Mouse (Mus musculus): Measurements from ENCODE around the gene Nfya.

Nfya gene

GRCm38 (mm10) chr17:48418174-48418573 lies 8.5 kb upstream of the Nfya start:
- peaks cover 13% of the 10 kb centered on the region for H3K36me3 ChIP-seq (ENCODE audit: control insufficient read depth, insufficient read depth, low read length, poor library complexity, severe bottlenecking)
- peak; percentile 46 for DNase-seq (ENCODE audit: low read depth, low spot score)
- H3K27me3 ChIP-seq (ENCODE audit: control insufficient read depth, insufficient read depth, low read length, poor library complexity, severe bottlenecking), result no peaks in the 10 kb centered on the region

GRCm38 (mm10) chr17:48417521-48417920 lies 7.8 kb upstream of the Nfya start:
- Histone ChIP-seq H3K36me3 (ENCODE audit: control insufficient read depth, insufficient read depth, low read length, poor library complexity, severe bottlenecking) (peaks cover 16% of the 10 kb centered on the region), H3K27me3 (ENCODE audit: control insufficient read depth, insufficient read depth, low read length, poor library complexity, severe bottlenecking) (no peaks in the 10 kb centered on the region)
- no peak for DNase-seq (ENCODE audit: low read depth, low spot score)

GRCm38 (mm10) chr17:48416425-48417195 lies 6.9 kb upstream of the Nfya start:
- Histone ChIP-seq H3K36me3 (ENCODE audit: control insufficient read depth, insufficient read depth, low read length, poor library complexity, severe bottlenecking) (peaks cover 19% of the 10 kb centered on the region), H3K27me3 (ENCODE audit: control insufficient read depth, insufficient read depth, low read length, poor library complexity, severe bottlenecking) (no peaks in the 10 kb centered on the region)
- peak; percentile 79 for DNase-seq (ENCODE audit: low read depth, low spot score)

- no peak for DNase-seq (ENCODE audit: low read depth, low spot score)
- Histone ChIP-seq H3K36me3 (ENCODE audit: control insufficient read depth, insufficient read depth, low read length, poor library complexity, severe bottlenecking) (peaks cover 19% of the 10 kb centered on the region), H3K27me3 (ENCODE audit: control insufficient read depth, insufficient read depth, low read length, poor library complexity, severe bottlenecking) (no peaks in the 10 kb centered on the region)
These were observed 6.3 kb upstream of the Nfya start for GRCm38 (mm10) chr17:48416011-48416410.

- H3K36me3 ChIP-seq (ENCODE audit: control insufficient read depth, insufficient read depth, low read length, poor library complexity, severe bottlenecking), result peaks cover 10% of the 10 kb centered on the region
- H3K27me3 ChIP-seq (ENCODE audit: control insufficient read depth, insufficient read depth, low read length, poor library complexity, severe bottlenecking), result no peaks in the 10 kb centered on the region
- DNase-seq (ENCODE audit: low read depth, low spot score), result no peak
These were observed 1.5 kb upstream of the Nfya start for GRCm38 (mm10) chr17:48411241-48411640.

GRCm38 (mm10) chr17:48410299-48410785 lies 636 bp upstream of the Nfya start:
- Histone ChIP-seq H3K27me3 (ENCODE audit: control insufficient read depth, insufficient read depth, low read length, poor library complexity, severe bottlenecking) (no peaks in the 10 kb centered on the region), H3K36me3 (ENCODE audit: control insufficient read depth, insufficient read depth, low read length, poor library complexity, severe bottlenecking) (peaks cover 8% of the 10 kb centered on the region)
- DNase-seq (ENCODE audit: low read depth, low spot score), result no peak

- DNase-seq (ENCODE audit: low read depth, low spot score), result peak; percentile 92
- Histone ChIP-seq H3K36me3 (ENCODE audit: control insufficient read depth, insufficient read depth, low read length, poor library complexity, severe bottlenecking) (peaks cover 6% of the 10 kb centered on the region), H3K27me3 (ENCODE audit: control insufficient read depth, insufficient read depth, low read length, poor library complexity, severe bottlenecking) (no peaks in the 10 kb centered on the region)
These were observed 997 bp downstream of the Nfya start for GRCm38 (mm10) chr17:48408526-48409291.

- Histone ChIP-seq H3K27me3 (ENCODE audit: control insufficient read depth, insufficient read depth, low read length, poor library complexity, severe bottlenecking) (no peaks in the 10 kb centered on the region), H3K36me3 (ENCODE audit: control insufficient read depth, insufficient read depth, low read length, poor library complexity, severe bottlenecking) (peaks cover 6% of the 10 kb centered on the region)
- no peak for DNase-seq (ENCODE audit: low read depth, low spot score)
These were observed 1.7 kb downstream of the Nfya start for GRCm38 (mm10) chr17:48407910-48408525.

- no peaks in the 10 kb centered on the region for H3K27me3 ChIP-seq (ENCODE audit: control insufficient read depth, insufficient read depth, low read length, poor library complexity, severe bottlenecking)
- no peak for DNase-seq (ENCODE audit: low read depth, low spot score)
- H3K36me3 ChIP-seq (ENCODE audit: control insufficient read depth, insufficient read depth, low read length, poor library complexity, severe bottlenecking), result peaks cover under 1% of the 10 kb centered on the region
These were observed 2.6 kb downstream of the Nfya start for GRCm38 (mm10) chr17:48407154-48407553.

GRCm38 (mm10) chr17:48404706-48405105 lies 5.0 kb downstream of the Nfya start:
- H3K36me3 ChIP-seq (ENCODE audit: control insufficient read depth, insufficient read depth, low read length, poor library complexity, severe bottlenecking), result no peaks in the 10 kb centered on the region
- DNase-seq (ENCODE audit: low read depth, low spot score), result no peak
- H3K27me3 ChIP-seq (ENCODE audit: control insufficient read depth, insufficient read depth, low read length, poor library complexity, severe bottlenecking), result no peaks in the 10 kb centered on the region

- Histone ChIP-seq H3K36me3 (ENCODE audit: control insufficient read depth, insufficient read depth, low read length, poor library complexity, severe bottlenecking) (peaks cover 7% of the 10 kb centered on the region; the same call in 1 of the 2 replicates), H3K27me3 (ENCODE audit: control insufficient read depth, insufficient read depth, low read length, poor library complexity, severe bottlenecking) (no peaks in the 10 kb centered on the region)
- peak; percentile 24 for DNase-seq (ENCODE audit: low read depth, low spot score)
These were observed 5.9 kb downstream of the Nfya start for GRCm38 (mm10) chr17:48403848-48404247.

GRCm38 (mm10) chr17:48402751-48403150 lies 7.0 kb downstream of the Nfya start:
- no peak for DNase-seq (ENCODE audit: low read depth, low spot score)
- peaks cover 16% of the 10 kb centered on the region for H3K36me3 ChIP-seq (ENCODE audit: control insufficient read depth, insufficient read depth, low read length, poor library complexity, severe bottlenecking)
- no peaks in the 10 kb centered on the region for H3K27me3 ChIP-seq (ENCODE audit: control insufficient read depth, insufficient read depth, low read length, poor library complexity, severe bottlenecking)

- Histone ChIP-seq H3K36me3 (ENCODE audit: control insufficient read depth, insufficient read depth, low read length, poor library complexity, severe bottlenecking) (peaks cover 20% of the 10 kb centered on the region), H3K27me3 (ENCODE audit: control insufficient read depth, insufficient read depth, low read length, poor library complexity, severe bottlenecking) (no peaks in the 10 kb centered on the region)
- DNase-seq (ENCODE audit: low read depth, low spot score), result peak; percentile 40
These were observed 8.0 kb downstream of the Nfya start for GRCm38 (mm10) chr17:48401710-48402109.

GRCm38 (mm10) chr17:48392616-48393015 lies 17.1 kb downstream of the Nfya start:
- Histone ChIP-seq H3K27me3 (ENCODE audit: control insufficient read depth, insufficient read depth, low read length, poor library complexity, severe bottlenecking) (no peaks in the 10 kb centered on the region), H3K36me3 (ENCODE audit: control insufficient read depth, insufficient read depth, low read length, poor library complexity, severe bottlenecking) (peaks cover 32% of the 10 kb centered on the region)
- DNase-seq (ENCODE audit: low read depth, low spot score), result no peak

GRCm38 (mm10) chr17:48391446-48391845 lies 18.3 kb downstream of the Nfya start:
- DNase-seq (ENCODE audit: low read depth, low spot score), result no peak
- H3K27me3 ChIP-seq (ENCODE audit: control insufficient read depth, insufficient read depth, low read length, poor library complexity, severe bottlenecking), result no peaks in the 10 kb centered on the region
- peaks cover 31% of the 10 kb centered on the region for H3K36me3 ChIP-seq (ENCODE audit: control insufficient read depth, insufficient read depth, low read length, poor library complexity, severe bottlenecking)

Measured in splenic B cell, adult 2 months (primary cell).